Mouse (Mus musculus) liver, adult 2 months (tissue): ENCODE results near the gene Adgrl3.

ENCODE experiments used
- CTCF ChIP-seq: fragments of 200-500 bp; IDR thresholded peaks from 2 replicates; pipeline ENCODE4 v1.5.1; 2011; ENCODE audit warnings: low read depth, low read length, control low read depth
- POLR2A ChIP-seq: fragments of 200-500 bp; IDR thresholded peaks from 2 replicates; pipeline ENCODE4 v1.6.1; 2011; ENCODE audit warnings: low read length, control low read depth; ENCODE audit not compliant: insufficient read depth; ENCODE audit errors: extremely low read depth

DNA sequence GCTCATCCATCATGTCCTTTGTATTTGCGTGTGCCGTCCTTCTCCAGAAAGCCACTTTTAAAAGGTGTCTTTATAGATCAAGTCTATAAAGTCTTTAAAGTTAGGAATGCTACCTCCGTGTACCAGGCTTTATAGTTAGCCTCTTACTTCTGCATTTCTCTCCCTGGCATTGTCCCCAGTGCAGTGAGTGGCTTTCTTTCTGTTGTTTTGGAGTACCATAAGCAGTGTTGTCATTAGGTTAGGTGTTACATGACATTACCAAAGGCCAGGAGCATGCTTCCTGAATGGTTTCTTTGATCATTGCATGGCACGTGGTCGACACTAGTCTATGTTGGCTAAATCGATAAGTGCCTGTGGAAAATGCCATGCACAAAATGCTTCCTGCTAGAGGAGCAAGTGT is 48.2 kb downstream of the Adgrl3 start:
- TF ChIP-seq CTCF (no peak), POLR2A (no peak)
